Mouse (Mus musculus) liver, embryonic 13.5 days (tissue): ENCODE data around the gene Fmnl1. TPM values are rescaled to one million over a fixed set of nuclear protein-coding genes. Genes with fewer than 3 reads are reported as not detected.

ENCODE experiments used
- ATAC-seq: fragments of 200-750 bp; cut with Nextera tagmentation; 2 replicates; pipeline ENCODE4 v1.8.0; 2017; ENCODE audit warnings: low read depth, mild to moderate bottlenecking, moderate number of reproducible peaks, moderate library complexity
- DNase-seq: peaks from one replicate; pipeline ENCODE4 v3.0.0; 2022
- H3K27ac ChIP-seq: fragments of 300-500 bp; sonication (generic); 2 replicates; pipeline ENCODE4 v1.5.1; 2015; ENCODE audit warnings: moderate library complexity, mild to moderate bottlenecking, inconsistent platforms
- H3K27me3 ChIP-seq: fragments of 300-500 bp; sonication (generic); 2 replicates; pipeline ENCODE4 v1.6.1; 2015; ENCODE audit warnings: mild to moderate bottlenecking, inconsistent platforms
- H3K36me3 ChIP-seq: fragments of 300-500 bp; sonication (generic); 2 replicates; pipeline ENCODE4 v1.6.1; 2015; ENCODE audit warnings: mild to moderate bottlenecking, inconsistent platforms
- H3K4me1 ChIP-seq: fragments of 300-500 bp; sonication (generic); replicated peaks from 2 replicates; pipeline ENCODE4 v1.6.1; 2015; ENCODE audit warnings: inconsistent platforms
- H3K4me2 ChIP-seq: fragments of 300-500 bp; sonication (generic); 2 replicates; pipeline ENCODE4 v1.6.1; 2015; ENCODE audit warnings: inconsistent platforms, mild to moderate bottlenecking, moderate library complexity
- H3K4me3 ChIP-seq: fragments of 300-500 bp; sonication (generic); replicated peaks from 2 replicates; pipeline ENCODE4 v1.5.1; 2015; ENCODE audit warnings: mild to moderate bottlenecking, inconsistent platforms
- H3K9ac ChIP-seq: fragments of 300-500 bp; sonication (generic); 2 replicates; pipeline ENCODE4 v1.6.1; 2015; ENCODE audit warnings: mild to moderate bottlenecking, inconsistent platforms
- H3K9me3 ChIP-seq: fragments of 300-500 bp; sonication (generic); replicated peaks from 2 replicates; pipeline ENCODE4 v1.6.1; 2016; ENCODE audit warnings: inconsistent platforms
- WGBS: fragments of 180-500 bp; shearing (Covaris S2); methylation state at CpG from one replicate; pipeline ENCODE4 v1.1.7; 2015; ENCODE audit not compliant: insufficient replicate concordance; 5-methylcytosine and 5-hydroxymethylcytosine counted together
- polyA plus RNA-seq: library from polyadenylated mRNA; unstranded; fragments of >200 nt; fragmentation: Nextera tagmentation; extraction: Ambion mirVana; gene quantifications from 2 replicates; pipeline ENCODE4 v1.2.1, GENCODE M21; 2015

The Fmnl1 gene
- polyA plus RNA-seq, 1 experiment from 2014 or later = 3.0 TPM

DNA sequence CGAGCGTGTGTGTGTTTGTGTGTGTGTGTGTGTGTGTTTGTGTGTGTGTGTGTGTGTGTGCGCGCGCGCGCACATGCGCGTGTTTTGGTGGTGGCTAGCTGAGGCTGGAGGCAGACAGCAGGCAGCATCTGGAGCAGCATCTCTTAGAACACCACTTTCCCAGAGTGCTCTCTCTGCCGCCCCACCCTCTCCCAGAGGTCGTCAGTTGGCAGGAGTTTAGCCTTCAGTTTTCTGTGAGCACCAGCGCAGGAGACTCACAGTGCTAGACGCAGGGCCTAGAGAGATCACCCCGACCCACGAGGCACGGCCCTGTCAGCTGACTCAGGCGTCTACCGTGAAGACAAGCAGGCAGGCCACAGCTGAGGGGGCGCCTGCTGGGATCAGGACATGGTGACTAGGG lies 59.7 kb downstream of the Fmnl1 start:
- Histone ChIP-seq H3K9me3 (no peaks in the 10 kb centered on the region), H3K36me3 (peaks cover 23% of the 10 kb centered on the region), H3K4me2 (no peak overlapping the region), H3K27ac (no peak overlapping the region), H3K27me3 (no peaks in the 10 kb centered on the region), H3K4me1 (no peaks in the 10 kb centered on the region), H3K9ac (no peak overlapping the region), H3K4me3 (no peak overlapping the region)
- ATAC-seq = no peak
- 85% methylated on average over 19 of the region's 19 CpGs for WGBS
- DNase-seq = no peak

DNA sequence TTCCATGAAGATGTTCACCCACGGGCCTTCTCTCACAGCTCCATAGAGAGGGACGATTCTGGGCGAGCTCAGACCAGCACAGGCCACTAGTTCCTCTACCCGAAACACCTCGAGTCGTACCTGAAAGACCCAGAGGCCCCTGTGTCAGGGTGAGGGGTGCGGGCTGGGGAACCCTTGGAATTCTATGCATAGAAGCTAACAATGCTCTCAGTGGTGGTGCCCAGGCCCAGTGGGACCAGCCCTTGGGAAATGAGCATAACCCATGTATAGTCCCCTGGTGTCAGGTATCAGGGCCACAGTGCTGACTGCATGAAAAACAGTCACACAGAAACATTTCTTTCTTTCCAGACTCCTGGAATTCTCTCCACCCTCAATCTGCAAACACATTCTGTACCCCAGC lies 60.5 kb downstream of the Fmnl1 start:
- H3K9me3 ChIP-seq = no peaks in the 10 kb centered on the region
- 72% methylated on average over 7 of the region's 7 CpGs for WGBS

GRCm38 (mm10) chr11:103232966-103233365 lies 62.1 kb downstream of the Fmnl1 start:
- H3K4me1 ChIP-seq = no peaks in the 10 kb centered on the region
- peaks cover 24% of the 10 kb centered on the region for H3K36me3 ChIP-seq
- ATAC-seq = no peak
- no peak overlapping the region for H3K9ac ChIP-seq
- H3K4me3 ChIP-seq = no peak overlapping the region
- 23% methylated on average over 7 of the region's 7 CpGs for WGBS
- no peaks in the 10 kb centered on the region for H3K9me3 ChIP-seq
- no peak overlapping the region for H3K4me2 ChIP-seq
- H3K27ac ChIP-seq = no peak overlapping the region
- DNase-seq = peak; percentile 39
- no peaks in the 10 kb centered on the region for H3K27me3 ChIP-seq

More for the DNA sequence above, 60.5 kb downstream of the Fmnl1 start:
- Histone ChIP-seq H3K4me1 (no peaks in the 10 kb centered on the region), H3K9ac (no peak overlapping the region), H3K4me2 (no peak overlapping the region), H3K4me3 (no peak overlapping the region), H3K27me3 (no peaks in the 10 kb centered on the region), H3K27ac (no peak overlapping the region), H3K36me3 (peaks cover 23% of the 10 kb centered on the region)
- ATAC-seq (no peak), DNase-seq (no peak)

DNA sequence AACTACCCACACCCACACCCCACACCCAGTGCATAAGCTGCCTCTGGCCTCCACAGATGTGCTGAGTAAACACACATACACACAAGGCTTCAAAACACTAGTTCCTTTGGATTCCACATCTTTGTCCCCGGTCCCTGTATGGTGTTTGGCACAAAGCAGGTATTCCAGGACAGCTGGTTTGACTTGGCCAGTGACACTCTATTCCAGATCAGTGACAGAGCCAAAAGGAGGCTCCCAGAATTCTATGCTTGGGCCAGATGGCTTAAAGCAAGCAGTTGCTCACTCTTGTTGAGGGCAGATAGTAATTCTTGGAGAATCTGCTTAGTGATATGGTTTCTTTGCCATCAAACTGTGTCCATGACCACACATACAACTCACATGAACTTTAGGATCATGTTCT lies 63.5 kb downstream of the Fmnl1 start:
- H3K4me3 ChIP-seq = no peak overlapping the region
- H3K9me3 ChIP-seq = no peaks in the 10 kb centered on the region
- ATAC-seq = no peak
- H3K27me3 ChIP-seq = no peaks in the 10 kb centered on the region
- H3K4me2 ChIP-seq = no peak overlapping the region
- H3K27ac ChIP-seq = no peak overlapping the region
- H3K36me3 ChIP-seq = peaks cover 27% of the 10 kb centered on the region
- no peak for DNase-seq
- H3K4me1 ChIP-seq = no peaks in the 10 kb centered on the region
- H3K9ac ChIP-seq = no peak overlapping the region
- WGBS = 56% methylated on average over 1 of the region's 1 CpGs

GRCm38 (mm10) chr11:103235702-103236101 lies 64.8 kb downstream of the Fmnl1 start:
- Histone ChIP-seq H3K36me3 (peaks cover 28% of the 10 kb centered on the region), H3K4me2 (no peak overlapping the region), H3K4me1 (0 out of 2 replicates have a peak, but pooled peaks cover 2% of the 10 kb centered on the region), H3K27me3 (no peaks in the 10 kb centered on the region), H3K27ac (no peak overlapping the region), H3K9me3 (no peaks in the 10 kb centered on the region), H3K9ac (no peak overlapping the region), H3K4me3 (no peak overlapping the region)
- DNase-seq (no peak), ATAC-seq (no peak)
- 62% methylated on average over 11 of the region's 11 CpGs for WGBS

GRCm38 (mm10) chr11:103236431-103236830 lies 65.5 kb downstream of the Fmnl1 start:
- no peaks in the 10 kb centered on the region for H3K9me3 ChIP-seq
- no peak overlapping the region for H3K4me3 ChIP-seq
- DNase-seq = no peak
- H3K4me2 ChIP-seq = no peak overlapping the region
- H3K36me3 ChIP-seq = peaks cover 29% of the 10 kb centered on the region
- no peaks in the 10 kb centered on the region for H3K27me3 ChIP-seq
- 65% methylated on average over 6 of the region's 6 CpGs for WGBS
- 0 out of 2 replicates have a peak, but pooled peaks cover 6% of the 10 kb centered on the region for H3K4me1 ChIP-seq
- ATAC-seq = no peak
- H3K27ac ChIP-seq = no peak overlapping the region
- H3K9ac ChIP-seq = no peak overlapping the region

GRCm38 (mm10) chr11:103236903-103237302 lies 66.0 kb downstream of the Fmnl1 start:
- Histone ChIP-seq H3K9ac (no peak overlapping the region), H3K27ac (no peak overlapping the region), H3K4me2 (no peak overlapping the region), H3K4me1 (0 out of 2 replicates have a peak, but pooled peaks cover 6% of the 10 kb centered on the region), H3K9me3 (no peaks in the 10 kb centered on the region), H3K4me3 (no peak overlapping the region), H3K36me3 (peaks cover 29% of the 10 kb centered on the region), H3K27me3 (no peaks in the 10 kb centered on the region)
- WGBS = 76% methylated on average over 10 of the region's 10 CpGs
- DNase-seq = no peak
- ATAC-seq = no peak

DNA sequence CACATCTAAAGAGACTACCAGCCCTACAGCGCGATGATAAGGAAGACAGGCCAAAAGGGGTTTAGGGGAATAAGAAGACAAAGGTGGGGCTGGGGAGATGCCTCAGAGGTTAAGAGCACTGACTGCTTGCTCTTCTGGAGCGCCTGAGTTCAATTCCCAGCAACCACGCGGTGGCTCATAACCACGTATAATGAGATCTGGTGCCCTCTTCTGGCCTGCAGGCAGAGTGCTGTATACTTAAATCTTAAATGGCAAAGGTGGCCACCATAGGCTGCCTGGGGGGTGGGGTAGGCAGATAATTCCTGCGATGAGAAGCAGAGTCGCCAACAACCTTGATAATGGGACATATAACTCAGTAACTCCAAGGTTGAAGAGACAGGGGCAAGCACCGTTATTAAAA lies 66.8 kb downstream of the Fmnl1 start:
- Histone ChIP-seq H3K9me3 (no peaks in the 10 kb centered on the region), H3K9ac (no peak overlapping the region), H3K27me3 (no peaks in the 10 kb centered on the region), H3K4me2 (no peak overlapping the region), H3K36me3 (peaks cover 29% of the 10 kb centered on the region), H3K4me3 (no peak overlapping the region), H3K4me1 (0 out of 2 replicates have a peak, but pooled peaks cover 6% of the 10 kb centered on the region), H3K27ac (no peak overlapping the region)
- DNase-seq (no peak), ATAC-seq (no peak)
- 58% methylated on average over 9 of the region's 9 CpGs for WGBS

- Histone ChIP-seq H3K9ac (no peak overlapping the region), H3K27me3 (no peaks in the 10 kb centered on the region), H3K4me1 (peaks cover 7% of the 10 kb centered on the region), H3K4me3 (no peak overlapping the region), H3K9me3 (no peaks in the 10 kb centered on the region), H3K27ac (no peak overlapping the region), H3K36me3 (peaks cover 29% of the 10 kb centered on the region), H3K4me2 (no peak overlapping the region)
- ATAC-seq (no peak), DNase-seq (no peak)
- WGBS = 42% methylated on average over 7 of the region's 7 CpGs
Measured at GRCm38 (mm10) chr11:103240740-103241139, 69.8 kb downstream of the Fmnl1 start.

DNA sequence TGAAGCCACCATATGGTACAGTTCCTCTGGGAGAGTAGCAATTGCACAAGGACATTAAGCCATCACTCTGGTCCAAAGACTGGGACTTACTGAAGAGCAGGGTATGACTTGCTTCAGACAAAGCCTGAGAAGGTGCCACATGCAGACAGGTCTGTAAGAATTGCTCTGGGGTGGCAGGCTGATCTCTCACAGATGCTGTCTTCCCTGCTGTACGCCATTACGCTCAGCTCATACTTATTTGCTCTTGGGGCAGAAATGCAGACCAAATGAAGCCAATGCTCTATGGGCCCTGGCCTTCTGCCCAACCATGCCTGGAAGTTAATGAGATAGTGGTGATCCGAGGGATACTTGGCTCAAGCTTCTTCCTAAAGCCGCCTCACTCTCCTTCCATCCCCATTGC lies 73.9 kb downstream of the Fmnl1 start:
- Histone ChIP-seq H3K36me3 (peaks cover 7% of the 10 kb centered on the region; the same call in 1 of the 2 replicates), H3K4me2 (no peak overlapping the region), H3K27ac (no peak overlapping the region), H3K9me3 (no peaks in the 10 kb centered on the region), H3K4me1 (peaks cover 25% of the 10 kb centered on the region), H3K4me3 (no peak overlapping the region), H3K9ac (no peak overlapping the region), H3K27me3 (no peaks in the 10 kb centered on the region)
- ATAC-seq (no peak), DNase-seq (no peak)
- 83% methylated on average over 4 of the region's 4 CpGs for WGBS

DNA sequence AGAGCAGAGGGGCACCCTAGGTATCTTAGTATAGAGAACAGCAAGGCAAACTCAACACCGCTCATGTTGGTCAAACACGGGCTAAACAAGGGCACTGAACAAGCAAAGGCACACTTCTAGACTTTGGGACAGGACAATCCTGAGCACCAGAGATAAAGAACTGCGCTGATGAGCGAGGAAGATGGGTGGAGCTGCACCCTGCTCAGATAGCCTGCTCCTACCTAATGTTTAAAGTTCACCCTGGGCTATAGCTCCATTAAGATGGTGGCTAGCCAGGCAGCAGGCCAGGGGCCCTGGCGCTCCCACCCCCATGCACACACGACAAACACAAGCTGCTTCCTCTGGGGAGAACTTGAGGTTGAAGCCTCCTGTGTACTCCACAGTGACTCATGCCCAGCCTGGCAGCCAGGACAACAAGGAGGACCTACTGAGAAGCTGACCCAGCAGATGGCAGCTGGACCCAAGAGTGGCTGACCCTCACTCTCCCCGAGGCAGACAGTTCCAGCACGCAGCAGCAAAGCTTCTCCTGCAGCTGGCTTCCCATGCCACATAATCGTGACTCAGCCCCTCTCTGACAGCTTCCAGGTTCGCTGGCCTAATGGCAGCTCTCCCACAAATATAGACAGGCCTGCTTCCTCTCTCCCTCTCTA lies 75.3 kb downstream of the Fmnl1 start:
- H3K9me3 ChIP-seq = no peaks in the 10 kb centered on the region
- ATAC-seq = peak; percentile 55
- H3K27ac ChIP-seq = peak overlapping the region; percentile 10; the same call in 1 of the 2 replicates
- H3K27me3 ChIP-seq = no peaks in the 10 kb centered on the region
- H3K4me2 ChIP-seq = no peak overlapping the region
- H3K36me3 ChIP-seq = no peaks in the 10 kb centered on the region
- 22% methylated on average over 10 of the region's 10 CpGs for WGBS
- no peak for DNase-seq
- no peak overlapping the region for H3K4me3 ChIP-seq
- H3K4me1 ChIP-seq = peaks cover 19% of the 10 kb centered on the region
- no peak overlapping the region for H3K9ac ChIP-seq

DNA sequence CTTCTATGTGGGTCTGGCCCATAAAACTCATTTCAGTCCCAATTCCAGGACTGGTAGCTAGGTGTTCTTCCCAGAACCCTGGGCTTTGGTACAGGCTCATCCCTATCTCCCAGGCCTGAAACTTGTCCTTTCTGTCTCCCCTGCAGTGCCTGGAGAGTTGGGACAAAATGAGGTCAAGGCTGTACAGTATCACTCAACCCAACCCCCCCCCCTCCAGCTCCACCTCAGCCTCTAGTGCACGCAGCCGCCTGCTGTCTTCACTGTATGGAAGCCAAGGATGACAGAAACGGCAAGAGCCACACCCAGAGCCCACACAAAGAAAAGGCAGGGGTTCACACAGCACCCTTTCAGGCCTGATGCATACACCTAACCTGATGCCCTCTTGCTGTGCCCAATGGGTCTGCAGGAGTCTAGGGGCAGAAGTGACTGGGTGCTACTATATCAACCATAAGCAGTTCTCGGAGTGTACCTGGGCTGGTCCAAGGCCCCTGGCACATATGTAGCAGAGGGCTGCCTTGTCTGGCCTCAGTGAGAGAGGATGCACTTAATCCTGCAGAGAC lies 75.9 kb downstream of the Fmnl1 start:
- no peaks in the 10 kb centered on the region for H3K36me3 ChIP-seq
- H3K4me2 ChIP-seq = no peak overlapping the region
- WGBS = 43% methylated on average over 4 of the region's 4 CpGs
- DNase-seq (no peak), ATAC-seq (no peak)
- peak overlapping the region; percentile 45; the same call in 1 of the 2 replicates for H3K27ac ChIP-seq
- no peak overlapping the region for H3K9ac ChIP-seq
- H3K27me3 ChIP-seq = no peaks in the 10 kb centered on the region
- no peak overlapping the region for H3K4me3 ChIP-seq
- peaks cover 19% of the 10 kb centered on the region for H3K4me1 ChIP-seq
- H3K9me3 ChIP-seq = no peaks in the 10 kb centered on the region
